Mouse (Mus musculus): ENCODE results near the gene Rab3a. TPM values are rescaled to one million over a fixed set of nuclear protein-coding genes. Genes with fewer than 3 reads are reported as not detected.

Rab3a gene
- polyA plus RNA-seq, 1 experiment from 2014 or later, result 18.6 TPM

DNA sequence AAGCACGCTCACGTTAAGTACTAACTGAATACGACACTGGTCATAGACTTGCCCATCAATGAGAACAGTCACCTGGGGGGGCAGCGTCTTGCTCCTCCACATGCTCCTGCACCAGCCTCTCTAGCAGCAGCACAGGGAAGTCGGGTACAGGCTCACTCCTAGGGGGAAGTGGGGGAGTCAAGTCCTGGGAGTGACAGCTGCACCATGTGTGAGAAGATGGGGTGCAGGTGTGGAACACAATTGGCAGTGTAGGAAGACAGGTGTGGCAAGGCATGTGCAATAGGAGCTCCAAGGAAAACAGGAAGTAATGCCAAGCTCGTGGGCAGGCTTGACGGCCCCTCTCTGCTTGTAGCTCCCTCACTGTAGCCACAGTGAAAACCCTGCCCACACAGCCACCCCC is 16.7 kb downstream of the Rab3a start:
- Histone ChIP-seq H3K9me3 (replicated peaks) (no peaks in the 10 kb centered on the region), H3K36me3 (peaks cover 74% of the 10 kb centered on the region), H3K4me2 (no peak overlapping the region), H3K4me3 (replicated peaks) (no peak overlapping the region), H3K9ac (no peak overlapping the region), H3K27me3 (no peaks in the 10 kb centered on the region), H3K4me1 (peaks cover 56% of the 10 kb centered on the region), H3K27ac (no peak overlapping the region)
- 84% methylated on average over 7 of the region's 7 CpGs for WGBS
- ATAC-seq (replicated peaks; ENCODE audit: low FRiP score), result no peak

DNA sequence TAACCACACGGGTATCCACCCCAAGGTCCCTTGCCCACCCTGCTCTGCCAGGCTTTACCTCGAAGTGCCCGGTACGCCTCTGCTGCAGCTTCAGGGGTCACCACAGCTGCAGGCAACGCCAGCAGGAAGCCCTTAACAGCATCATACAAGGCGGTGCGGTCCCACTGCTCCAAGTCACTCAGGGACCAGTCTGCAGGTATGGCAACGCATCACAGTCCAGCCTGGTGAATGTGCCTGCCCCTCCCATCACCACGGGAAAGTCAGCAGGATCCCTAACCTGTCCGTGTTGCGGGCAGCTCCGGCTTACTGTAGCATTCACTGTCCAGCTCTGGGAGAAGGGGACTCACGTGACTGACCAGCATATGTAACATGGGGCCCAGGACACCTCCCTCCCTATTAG is 17.6 kb downstream of the Rab3a start:
- Histone ChIP-seq H3K27ac (no peak overlapping the region), H3K9me3 (replicated peaks) (no peaks in the 10 kb centered on the region), H3K27me3 (no peaks in the 10 kb centered on the region), H3K4me2 (no peak overlapping the region), H3K36me3 (peaks cover 74% of the 10 kb centered on the region), H3K4me3 (replicated peaks) (no peak overlapping the region), H3K9ac (0 out of 2 replicates have a peak overlapping the region, but pooled peaks have one; percentile 16), H3K4me1 (peaks cover 48% of the 10 kb centered on the region)
- no peak for ATAC-seq (replicated peaks; ENCODE audit: low FRiP score)
- WGBS, result 94% methylated on average over 13 of the region's 13 CpGs

DNA sequence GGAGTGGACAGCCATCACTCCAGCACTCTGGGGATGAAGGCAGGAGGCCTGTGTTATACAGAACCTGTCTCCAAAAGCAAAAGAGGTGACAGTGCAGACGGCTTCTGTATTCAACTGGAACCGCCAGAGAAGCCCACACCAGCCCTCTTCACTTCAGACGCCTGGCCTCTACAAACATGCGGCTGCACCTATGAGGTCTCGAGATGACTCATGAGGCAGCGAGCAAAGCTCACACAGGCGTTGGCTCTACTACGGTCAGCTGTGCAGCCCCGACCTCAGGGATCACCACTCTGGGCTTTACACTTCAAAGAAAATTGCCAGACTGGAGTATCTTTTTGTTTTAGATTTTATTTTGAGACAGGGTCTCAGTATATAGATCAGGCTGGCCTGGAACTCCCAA is 18.4 kb downstream of the Rab3a start:
- ATAC-seq (replicated peaks; ENCODE audit: low FRiP score), result no peak
- no peak overlapping the region for H3K4me2 ChIP-seq
- no peaks in the 10 kb centered on the region for H3K9me3 ChIP-seq (replicated peaks)
- peaks cover 47% of the 10 kb centered on the region for H3K4me1 ChIP-seq
- no peak overlapping the region for H3K4me3 ChIP-seq (replicated peaks)
- H3K9ac ChIP-seq, result 0 out of 2 replicates have a peak overlapping the region, but pooled peaks have one; percentile 3
- 0 out of 2 replicates have a peak overlapping the region, but pooled peaks have one; percentile 1 for H3K27ac ChIP-seq
- 80% methylated on average over 9 of the region's 9 CpGs for WGBS
- peaks cover 69% of the 10 kb centered on the region for H3K36me3 ChIP-seq
- no peaks in the 10 kb centered on the region for H3K27me3 ChIP-seq

DNA sequence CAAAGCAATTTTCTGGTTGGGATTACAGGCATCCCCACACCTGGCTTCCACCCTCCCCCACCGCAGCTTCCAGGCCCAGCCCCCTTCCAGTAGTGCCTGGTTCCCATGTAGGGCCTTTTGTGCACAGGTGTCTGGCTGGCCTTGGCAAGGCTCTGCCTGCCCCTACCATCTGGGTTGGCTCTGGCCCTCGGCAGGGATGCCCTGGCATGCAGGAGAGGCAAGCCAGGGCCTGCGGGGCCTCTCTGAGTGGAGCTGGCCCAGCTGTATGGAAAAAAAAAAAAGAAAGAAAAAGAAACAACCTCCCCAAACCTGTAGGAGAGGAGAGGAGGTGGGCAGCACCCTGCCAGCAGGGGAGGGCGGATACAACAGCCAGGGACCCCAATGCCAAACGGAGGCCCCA is 18.9 kb downstream of the Rab3a start:
- no peak overlapping the region for H3K27ac ChIP-seq
- H3K4me2 ChIP-seq, result peak overlapping the region; percentile 24; the same call in 1 of the 2 replicates
- H3K36me3 ChIP-seq, result peaks cover 68% of the 10 kb centered on the region
- no peaks in the 10 kb centered on the region for H3K9me3 ChIP-seq (replicated peaks)
- 90% methylated on average over 5 of the region's 5 CpGs for whole genome bisulfite sequencing
- H3K4me3 ChIP-seq (replicated peaks), result no peak overlapping the region
- ATAC-seq (replicated peaks; ENCODE audit: low FRiP score), result no peak
- no peaks in the 10 kb centered on the region for H3K27me3 ChIP-seq
- peak overlapping the region; percentile 88; the same call in 1 of the 2 replicates for H3K9ac ChIP-seq
- peaks cover 49% of the 10 kb centered on the region for H3K4me1 ChIP-seq

- no peak for ATAC-seq (replicated peaks; ENCODE audit: low FRiP score)
- Histone ChIP-seq H3K27ac (0 out of 2 replicates have a peak overlapping the region, but pooled peaks have one; percentile 55), H3K4me1 (peaks cover 51% of the 10 kb centered on the region), H3K9ac (peak overlapping the region; percentile 88), H3K27me3 (no peaks in the 10 kb centered on the region), H3K4me2 (peak overlapping the region; percentile 24; the same call in 1 of the 2 replicates), H3K36me3 (peaks cover 68% of the 10 kb centered on the region), H3K4me3 (replicated peaks) (0 out of 2 replicates have a peak overlapping the region, but pooled peaks have one; percentile 4), H3K9me3 (replicated peaks) (no peaks in the 10 kb centered on the region)
- 63% methylated on average over 9 of the region's 9 CpGs for WGBS
Observed at GRCm38 (mm10) chr8:70773833-70774232, 19.4 kb downstream of the Rab3a start.

DNA sequence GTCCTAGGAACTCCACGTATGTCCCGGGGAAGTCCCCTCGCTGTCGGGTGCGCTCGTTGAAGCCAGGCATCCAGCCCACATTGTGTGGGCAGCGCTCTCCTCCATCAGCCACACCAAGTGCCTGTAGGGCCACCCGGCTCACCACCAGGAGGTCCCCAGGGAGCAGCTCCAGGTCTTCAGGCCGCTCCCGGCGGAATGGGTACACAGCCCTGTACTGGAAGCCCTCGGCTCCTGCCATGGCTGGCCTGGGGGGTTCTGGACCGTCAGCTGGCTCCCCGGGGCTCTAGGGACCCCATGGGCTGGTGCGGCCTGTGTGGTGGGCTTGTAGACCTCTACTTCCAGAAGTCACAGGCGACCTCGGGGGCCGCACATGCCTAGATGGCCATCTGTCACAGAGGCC is 20.3 kb downstream of the Rab3a start:
- Histone ChIP-seq H3K9ac (peak overlapping the region; percentile 88; the same call in 1 of the 2 replicates), H3K4me3 (replicated peaks) (0 out of 2 replicates have a peak overlapping the region, but pooled peaks have one; percentile 77), H3K4me2 (no peak overlapping the region), H3K4me1 (peaks cover 54% of the 10 kb centered on the region), H3K27me3 (no peaks in the 10 kb centered on the region), H3K9me3 (replicated peaks) (no peaks in the 10 kb centered on the region), H3K36me3 (peaks cover 70% of the 10 kb centered on the region), H3K27ac (no peak overlapping the region)
- ATAC-seq (replicated peaks; ENCODE audit: low FRiP score), result no peak
- 93% methylated on average over 18 of the region's 18 CpGs for WGBS

GRCm38 (mm10) chr8:70775227-70775626 is 20.7 kb downstream of the Rab3a start:
- peak overlapping the region; percentile 76 for H3K4me2 ChIP-seq
- no peak overlapping the region; the same call in 1 of the 2 replicates for H3K27ac ChIP-seq
- peaks cover 70% of the 10 kb centered on the region for H3K36me3 ChIP-seq
- no peaks in the 10 kb centered on the region for H3K27me3 ChIP-seq
- 89% methylated on average over 5 of the region's 5 CpGs for WGBS
- H3K4me1 ChIP-seq, result peaks cover 57% of the 10 kb centered on the region
- peak overlapping the region; percentile 77 for H3K4me3 ChIP-seq (replicated peaks)
- H3K9me3 ChIP-seq (replicated peaks), result no peaks in the 10 kb centered on the region
- H3K9ac ChIP-seq, result peak overlapping the region; percentile 88
- ATAC-seq (replicated peaks; ENCODE audit: low FRiP score), result no peak

DNA sequence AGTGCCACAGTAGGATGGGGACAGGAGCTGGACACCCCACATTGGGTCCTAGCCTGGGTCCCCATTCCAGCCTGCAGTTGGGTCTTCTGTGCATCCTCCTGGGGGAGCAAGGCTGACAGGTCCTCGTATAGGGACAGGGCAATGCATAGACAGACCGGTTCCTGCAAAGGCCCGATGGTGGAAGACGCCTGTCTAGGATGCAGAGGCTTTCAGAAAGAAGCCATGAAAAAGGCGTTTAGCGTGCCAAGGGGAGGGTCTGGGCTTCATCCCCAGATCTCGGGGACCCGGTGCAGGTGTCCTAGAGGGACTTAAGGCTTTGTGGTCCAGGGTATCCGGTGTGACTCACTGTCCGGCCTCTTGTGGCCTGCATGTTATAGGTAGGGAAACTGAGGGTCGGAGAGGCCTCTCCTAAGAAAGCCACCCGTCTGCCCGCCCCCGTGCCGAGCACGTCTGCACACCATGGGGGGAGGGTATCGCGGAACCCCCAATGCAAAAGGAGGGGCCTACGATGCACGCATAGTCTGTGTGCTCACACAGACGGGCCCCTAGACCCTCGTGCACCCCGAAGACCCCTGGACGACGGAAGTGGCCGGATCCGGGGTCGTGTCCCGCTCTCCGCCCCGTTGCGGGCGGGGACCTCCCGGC is 21.5 kb downstream of the Rab3a start:
- Histone ChIP-seq H3K9ac (peak overlapping the region; percentile 88), H3K4me1 (peaks cover 59% of the 10 kb centered on the region), H3K36me3 (peaks cover 70% of the 10 kb centered on the region), H3K4me2 (peak overlapping the region; percentile 76), H3K4me3 (replicated peaks) (peak overlapping the region; percentile 77), H3K27ac (peak overlapping the region; percentile 99), H3K9me3 (replicated peaks) (no peaks in the 10 kb centered on the region), H3K27me3 (no peaks in the 10 kb centered on the region)
- no peak; the same call in 1 of the 2 replicates for ATAC-seq (replicated peaks; ENCODE audit: low FRiP score)
- WGBS, result 3% methylated on average over 34 of the region's 34 CpGs

DNA sequence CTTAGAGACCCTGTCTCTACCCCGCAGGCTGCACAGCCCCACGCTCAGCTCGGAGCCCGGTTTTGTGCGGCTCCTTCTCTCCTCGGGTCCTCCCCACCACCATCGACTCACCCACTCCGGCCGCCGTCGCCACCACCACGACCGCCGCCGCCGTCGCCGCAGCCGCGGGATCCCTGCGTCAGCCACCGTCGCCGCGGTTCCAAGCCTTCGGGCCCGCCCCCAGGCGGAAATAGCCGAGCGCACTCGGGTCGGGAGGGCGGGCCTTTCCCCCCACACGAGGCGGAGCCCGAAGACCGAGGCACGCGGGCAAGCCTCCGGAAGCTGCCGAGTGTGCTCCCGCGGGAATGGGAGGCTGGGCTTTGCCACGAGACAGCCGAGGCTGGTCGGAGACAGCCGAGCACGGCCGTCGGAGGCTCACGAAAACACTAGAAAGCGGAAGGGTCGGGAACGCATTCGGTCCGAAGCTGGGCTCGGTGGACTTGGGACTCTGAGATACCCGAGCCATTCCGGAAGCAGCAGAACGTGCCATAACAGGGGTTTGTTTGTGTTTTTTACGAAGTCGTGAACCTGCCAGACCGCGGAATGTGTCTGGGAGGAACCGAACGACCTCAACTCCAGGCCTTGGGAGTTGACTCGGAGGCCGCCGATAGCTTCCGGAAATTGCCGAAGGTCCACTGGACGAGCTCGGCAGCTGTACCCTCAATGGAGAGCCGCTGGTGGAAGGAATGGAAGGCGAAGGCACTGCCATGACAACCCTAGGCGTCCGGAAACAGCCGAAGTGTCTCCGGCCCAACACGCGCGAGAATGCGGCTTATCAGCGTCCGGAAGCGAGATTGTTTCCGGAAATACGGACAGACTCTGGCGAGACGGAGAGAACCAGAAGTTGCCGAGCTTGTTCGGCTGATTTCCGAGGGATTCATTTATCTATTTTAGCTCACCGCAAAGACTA is 22.3 kb downstream of the Rab3a start, which contains the start of gene Pik3r2:
Gene Pik3r2, minus strand, starts transcription at position 218 of the 949 bp plus-strand sequence.
- Histone ChIP-seq H3K4me1 (peaks cover 59% of the 10 kb centered on the region), H3K4me3 (replicated peaks) (peak within 1 kb of the TSS; percentile 77), H3K9ac (peak within 1 kb of the TSS; percentile 88), H3K27ac (peak within 1 kb of the TSS; percentile 99), H3K36me3 (peaks cover 70% of the 10 kb centered on the region), H3K27me3 (no peaks in the 10 kb centered on the region), H3K9me3 (replicated peaks) (no peaks in the 10 kb centered on the region), H3K4me2 (peak within 1 kb of the TSS; percentile 76)
- under 1% methylated on average over 94 of the region's 94 CpGs for WGBS
- ATAC-seq (replicated peaks; ENCODE audit: low FRiP score), result peak; percentile 93

GRCm38 (mm10) chr8:70780093-70780492 is 25.6 kb downstream of the Rab3a start:
- H3K9me3 ChIP-seq (replicated peaks), result no peaks in the 10 kb centered on the region
- 74% methylated on average over 11 of the region's 11 CpGs for WGBS
- H3K4me3 ChIP-seq (replicated peaks), result no peak overlapping the region
- H3K4me1 ChIP-seq, result peaks cover 31% of the 10 kb centered on the region
- H3K27me3 ChIP-seq, result no peaks in the 10 kb centered on the region
- H3K9ac ChIP-seq, result no peak overlapping the region
- ATAC-seq (replicated peaks; ENCODE audit: low FRiP score), result no peak
- no peak overlapping the region for H3K4me2 ChIP-seq
- peaks cover 70% of the 10 kb centered on the region for H3K36me3 ChIP-seq
- no peak overlapping the region for H3K27ac ChIP-seq

- Histone ChIP-seq H3K9ac (no peak overlapping the region), H3K4me1 (peaks cover 38% of the 10 kb centered on the region), H3K36me3 (peaks cover 78% of the 10 kb centered on the region), H3K4me3 (replicated peaks) (no peak overlapping the region), H3K27ac (no peak overlapping the region), H3K9me3 (replicated peaks) (no peaks in the 10 kb centered on the region), H3K4me2 (no peak overlapping the region), H3K27me3 (no peaks in the 10 kb centered on the region)
- WGBS, result 86% methylated on average over 25 of the region's 25 CpGs
- ATAC-seq (replicated peaks; ENCODE audit: low FRiP score), result no peak
Observed at GRCm38 (mm10) chr8:70786291-70787050, 32.0 kb downstream of the Rab3a start.
